Mouse (Mus musculus) lung, postnatal 4 days (tissue): Measurements from ENCODE around the gene Pcgf1.

Experiments used
- DNase-seq, 2 experiments: peaks; one replicate each; pipeline ENCODE4 v3.0.0; 2021

Gene Pcgf1

DNA sequence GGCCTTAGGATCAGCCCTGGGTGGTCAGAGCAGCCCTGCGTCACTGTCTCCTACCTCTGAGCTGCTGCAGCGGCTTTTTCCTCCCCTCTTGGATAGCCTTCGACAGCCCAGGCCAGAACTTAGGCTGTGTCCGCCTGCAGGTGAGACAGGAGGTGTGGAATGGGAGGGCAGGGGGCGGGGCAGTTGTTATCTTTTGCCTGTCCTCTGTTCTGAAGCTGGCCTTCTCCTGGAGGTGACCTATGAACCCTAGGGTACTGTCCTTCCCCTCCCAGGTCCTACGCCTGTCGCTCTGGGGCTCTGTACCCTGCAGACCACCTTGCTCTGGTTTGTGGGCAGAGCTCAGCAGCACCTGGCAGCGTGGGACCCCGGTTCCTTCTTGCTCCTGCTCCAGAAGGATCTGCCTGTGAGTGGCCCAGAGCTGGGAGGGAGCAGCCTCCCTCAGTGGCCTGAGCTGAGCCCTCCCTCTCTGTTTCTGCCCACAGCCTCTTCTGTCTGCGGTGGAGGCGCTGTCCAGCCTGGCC lies 25.5 kb downstream of the Pcgf1 start:
- no peak for DNase-seq

DNA sequence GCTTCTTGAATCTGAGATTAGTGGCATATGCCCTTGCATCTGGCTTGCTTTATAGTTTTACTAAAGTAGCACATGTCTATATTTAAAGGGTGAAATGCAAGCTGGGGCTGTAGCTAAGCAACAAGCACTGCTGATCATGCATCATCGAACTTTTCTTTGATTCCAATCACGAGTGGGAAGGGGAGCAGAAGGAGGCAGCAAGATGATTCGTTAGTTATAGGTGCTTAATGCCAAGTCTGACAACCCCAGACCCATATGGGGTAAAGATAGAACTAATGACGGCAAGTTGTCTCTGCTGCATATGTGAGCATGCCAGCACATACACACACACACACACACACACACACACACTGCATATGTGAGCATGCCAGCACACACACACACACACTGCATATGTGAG lies 26.5 kb downstream of the Pcgf1 start:
- DNase-seq: no peak

DNA sequence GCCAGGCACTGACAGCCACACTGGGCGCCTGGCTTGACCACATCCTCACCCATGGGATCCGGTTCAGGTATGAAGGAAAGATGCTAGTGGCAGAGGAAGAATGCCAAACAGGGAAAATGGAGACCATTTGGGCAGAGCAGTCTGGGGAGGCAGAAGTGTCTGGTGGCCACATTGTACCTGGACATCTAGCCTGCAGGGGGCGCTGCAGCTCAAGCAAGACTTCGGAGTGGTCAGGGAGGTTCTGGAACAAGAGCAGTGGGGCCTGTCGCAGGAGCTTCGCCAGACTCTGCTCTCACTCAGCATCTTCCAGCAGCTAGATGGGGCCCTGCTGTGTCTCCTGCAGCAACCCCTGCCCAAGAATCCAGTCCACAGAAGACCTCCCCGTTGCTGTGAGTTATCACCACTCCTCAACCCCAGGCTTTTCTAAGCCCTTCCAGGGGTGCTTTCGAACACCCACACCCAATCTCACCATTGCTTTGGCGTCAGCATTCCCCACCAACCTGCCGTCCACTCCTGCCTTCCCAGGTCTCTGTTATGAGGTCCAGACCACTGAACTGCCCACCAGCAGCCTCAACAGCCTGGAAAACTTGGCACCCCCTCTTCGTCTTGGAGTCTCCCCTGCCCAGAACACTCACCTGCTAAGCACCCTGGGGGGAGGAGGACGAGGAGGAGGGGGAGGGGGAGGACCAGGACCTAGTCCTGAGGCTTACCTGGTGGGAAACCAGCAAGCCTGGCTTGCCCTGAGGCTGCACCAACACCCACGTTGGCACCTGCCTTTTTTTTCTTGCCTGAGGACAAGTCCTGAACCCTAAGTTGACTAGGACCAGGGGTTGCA lies 30.1 kb downstream of the Pcgf1 start:
- DNase-seq: peak; percentile 79 to 89

DNA sequence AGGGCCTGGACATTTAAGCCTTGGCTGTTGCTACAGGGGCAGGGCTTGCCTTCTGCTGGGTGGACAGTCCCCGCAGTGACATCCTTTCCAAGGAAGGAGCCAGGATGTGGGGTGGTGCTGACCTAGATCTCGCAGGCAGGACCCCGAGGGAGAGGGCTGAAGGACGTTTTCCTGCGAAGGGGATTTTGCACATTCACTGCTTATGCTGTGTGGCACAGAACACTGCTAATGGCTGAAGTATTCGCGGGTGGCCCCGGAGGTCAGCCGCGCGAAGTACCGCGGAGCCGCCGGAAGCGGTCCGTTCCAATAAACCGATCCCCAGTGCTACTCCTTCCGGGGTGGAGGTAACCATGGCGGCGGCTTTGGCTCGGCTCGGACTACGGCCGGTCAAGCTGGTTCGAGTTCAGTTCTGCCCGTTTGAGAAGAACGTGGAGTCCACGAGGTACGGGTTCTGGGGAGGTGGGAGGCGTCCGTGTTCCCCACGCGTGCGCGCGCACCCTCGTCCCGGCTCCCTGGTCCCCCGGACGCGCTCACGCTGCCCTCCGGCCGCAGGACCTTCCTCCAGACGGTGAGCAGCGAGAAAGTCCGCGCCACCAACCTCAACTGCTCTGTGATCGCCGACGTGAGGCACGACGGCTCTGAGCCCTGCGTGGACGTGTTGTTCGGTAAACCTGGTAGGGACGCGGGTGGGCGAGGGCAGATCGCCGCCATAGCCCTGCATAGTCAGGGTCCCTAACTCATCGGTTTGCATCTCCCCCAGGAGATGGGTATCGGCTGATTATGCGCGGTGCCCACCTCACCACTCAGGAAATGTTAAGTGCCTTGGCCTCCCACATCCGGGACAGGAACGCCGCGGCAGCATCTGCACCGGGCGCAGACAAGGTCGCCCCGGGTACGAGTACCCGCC lies 31.3 kb downstream of the Pcgf1 start, which contains the start of gene Mrpl53:
Mrpl53 (plus strand) TSS at position 279 of the 907 bp plus-strand sequence.
- peak; percentile 88 for DNase-seq

DNA sequence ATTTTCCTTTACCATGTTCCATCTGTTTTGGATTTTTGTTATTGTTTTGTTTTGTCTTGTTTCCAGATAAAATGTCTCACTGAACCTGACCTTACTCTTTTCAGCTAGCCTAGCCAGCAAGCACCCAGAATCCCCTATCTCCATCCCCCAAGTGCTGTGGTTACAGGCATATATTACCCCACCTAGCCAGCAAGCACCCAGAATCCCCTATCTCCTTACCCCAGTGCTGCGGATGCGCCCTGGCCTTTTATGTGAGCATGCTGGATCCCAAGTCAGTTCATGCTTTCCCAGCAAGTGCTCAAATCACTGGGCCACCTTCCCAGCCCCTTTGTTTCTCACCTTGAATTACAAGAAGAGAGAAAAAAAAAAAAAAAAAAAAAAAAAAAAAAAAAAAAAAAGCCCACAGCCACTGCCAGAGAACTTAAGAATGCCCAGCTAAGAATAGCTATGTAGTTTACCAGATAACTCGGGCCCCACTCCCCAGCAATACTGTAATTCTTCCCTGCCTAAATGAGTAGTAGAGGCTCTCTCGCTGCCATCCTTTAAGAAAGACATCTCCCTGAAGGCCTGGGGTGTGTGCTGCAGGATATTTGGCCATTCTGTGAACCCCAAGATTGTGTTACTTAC lies 34.0 kb downstream of the Pcgf1 start:
- no peak for DNase-seq

DNA sequence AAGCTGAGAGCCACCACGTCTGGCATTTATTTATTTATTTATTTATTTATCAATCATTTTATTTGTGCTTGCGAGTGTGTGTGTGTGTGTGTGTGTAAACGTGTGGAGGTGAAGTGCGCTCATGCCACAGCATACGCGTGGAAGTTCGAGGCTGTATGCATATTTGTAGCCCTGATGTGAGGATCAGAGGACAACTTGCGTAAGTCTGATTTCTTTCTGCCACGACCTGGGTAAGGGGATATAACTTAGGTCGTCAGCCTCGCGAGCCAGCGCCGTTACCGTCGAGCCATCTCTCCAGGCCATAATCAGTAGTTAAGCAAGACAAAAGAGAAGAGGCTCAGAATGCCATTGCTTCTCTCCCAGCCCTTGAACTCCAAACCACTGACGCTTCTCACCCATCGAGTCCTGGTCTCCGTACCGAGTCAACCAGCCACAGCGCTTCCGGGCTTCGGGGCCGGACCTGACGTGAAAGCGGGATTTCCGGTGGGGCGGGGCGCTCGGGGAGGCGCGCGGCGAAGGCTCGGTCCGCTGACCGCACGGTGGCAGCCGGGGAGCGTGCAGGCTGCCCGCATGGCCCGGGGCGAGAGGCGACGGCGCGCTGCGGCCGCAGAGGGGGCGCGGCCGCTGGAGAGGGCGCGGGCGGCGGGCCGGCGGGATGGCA lies 37.5 kb downstream of the Pcgf1 start, which contains the start of gene Mogs:
Mogs (plus strand) TSS at position 486 of the 661 bp plus-strand sequence.
- peak; percentile 96 to 97 for DNase-seq

DNA sequence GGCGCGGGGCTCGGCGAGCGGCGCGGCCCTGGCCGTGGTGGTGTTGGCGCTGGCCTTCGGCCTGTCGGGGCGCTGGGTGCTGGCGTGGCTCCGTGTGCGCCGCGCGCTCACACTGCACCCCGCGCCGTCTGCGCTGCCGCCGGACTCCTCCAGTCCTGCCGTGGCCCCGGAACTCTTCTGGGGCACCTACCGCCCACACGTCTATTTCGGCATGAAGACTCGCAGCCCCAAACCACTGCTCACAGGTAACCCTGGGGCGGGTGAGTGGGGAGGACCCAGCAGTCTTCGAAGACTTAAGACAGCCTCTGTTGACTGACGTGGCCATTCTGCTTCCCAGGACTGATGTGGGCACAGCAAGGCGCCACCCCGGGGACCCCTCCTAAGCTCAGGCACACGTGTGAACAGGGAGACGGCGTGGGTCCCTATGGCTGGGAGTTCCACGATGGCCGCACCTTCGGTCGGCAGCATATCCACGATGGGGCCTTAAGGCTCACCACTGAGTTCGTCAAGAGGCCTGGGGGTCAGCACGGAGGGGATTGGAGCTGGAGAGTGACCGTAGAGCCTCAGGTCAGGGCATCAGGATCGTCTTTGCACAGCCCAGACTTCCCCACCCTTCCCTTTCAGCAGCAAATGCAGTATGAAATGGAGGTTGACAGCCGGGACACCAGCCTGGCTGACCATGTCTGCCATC lies 38.2 kb downstream of the Pcgf1 start:
- DNase-seq: no peak

DNA sequence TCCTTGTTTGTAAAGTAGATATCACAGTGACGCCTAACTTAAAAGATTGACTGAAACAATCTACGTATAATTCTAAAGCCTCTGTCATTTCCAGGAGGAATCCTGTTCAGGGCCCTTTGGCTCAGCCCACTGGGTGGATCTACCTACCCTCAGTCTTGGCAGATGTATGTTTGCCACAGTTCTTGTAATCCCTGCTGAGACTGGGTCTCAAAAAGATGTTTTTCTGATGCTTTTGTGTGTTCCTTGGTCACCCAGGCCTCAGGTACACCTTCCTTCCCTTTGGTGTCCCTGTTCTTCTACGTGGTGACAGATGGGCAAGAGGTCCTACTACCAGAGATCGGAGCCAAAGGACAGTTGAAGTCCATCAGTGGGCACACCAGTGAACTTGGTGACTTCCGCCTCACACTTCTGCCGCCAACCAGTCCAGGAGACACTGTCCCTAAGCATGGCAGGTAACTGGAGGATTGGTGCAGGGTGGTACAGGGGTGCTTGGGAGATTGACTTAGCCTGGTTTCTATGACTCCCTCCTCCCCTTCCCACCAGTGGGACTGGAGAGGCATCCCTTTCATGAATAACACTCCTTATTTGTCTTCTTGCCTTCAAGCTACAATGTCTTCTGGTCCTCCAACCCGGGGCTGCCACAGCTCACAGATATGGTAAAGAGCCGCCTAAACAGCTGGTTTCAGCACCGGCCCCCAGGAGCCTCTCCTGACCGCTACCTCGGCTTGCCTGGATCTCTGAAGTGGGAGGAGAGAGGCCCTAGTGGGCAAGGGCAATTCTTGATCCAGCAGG lies 38.9 kb downstream of the Pcgf1 start:
- no peak for DNase-seq

DNA sequence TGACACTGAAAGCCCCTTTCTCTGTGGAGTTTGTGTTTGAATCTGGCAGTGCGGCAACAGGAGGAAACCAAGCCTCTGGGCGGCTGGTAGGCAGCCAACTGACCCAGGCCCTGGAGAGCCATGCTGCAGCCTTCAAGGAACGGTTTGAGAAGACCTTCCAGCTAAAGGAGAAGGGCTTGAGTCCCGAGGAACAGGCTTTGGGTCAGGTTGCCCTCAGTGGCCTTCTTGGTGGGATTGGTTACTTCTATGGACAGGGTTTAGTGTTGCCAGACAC lies 39.4 kb downstream of the Pcgf1 start:
- no peak for DNase-seq

DNA sequence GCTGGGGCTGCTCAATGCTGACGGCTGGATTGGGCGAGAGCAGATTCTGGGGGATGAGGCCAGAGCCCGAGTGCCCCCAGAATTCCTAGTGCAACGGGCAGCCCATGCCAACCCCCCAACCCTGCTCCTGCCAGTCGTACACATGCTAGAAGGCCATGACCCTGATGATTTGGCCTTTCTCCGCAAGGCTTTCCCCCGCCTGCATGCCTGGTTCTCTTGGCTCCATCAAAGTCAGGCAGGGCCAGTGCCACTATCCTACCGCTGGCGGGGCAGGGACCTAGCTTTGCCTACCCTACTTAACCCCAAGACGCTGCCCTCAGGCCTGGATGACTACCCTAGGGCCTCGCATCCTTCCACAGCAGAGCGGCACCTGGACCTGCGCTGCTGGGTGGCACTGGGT lies 39.9 kb downstream of the Pcgf1 start:
- no peak for DNase-seq

DNA sequence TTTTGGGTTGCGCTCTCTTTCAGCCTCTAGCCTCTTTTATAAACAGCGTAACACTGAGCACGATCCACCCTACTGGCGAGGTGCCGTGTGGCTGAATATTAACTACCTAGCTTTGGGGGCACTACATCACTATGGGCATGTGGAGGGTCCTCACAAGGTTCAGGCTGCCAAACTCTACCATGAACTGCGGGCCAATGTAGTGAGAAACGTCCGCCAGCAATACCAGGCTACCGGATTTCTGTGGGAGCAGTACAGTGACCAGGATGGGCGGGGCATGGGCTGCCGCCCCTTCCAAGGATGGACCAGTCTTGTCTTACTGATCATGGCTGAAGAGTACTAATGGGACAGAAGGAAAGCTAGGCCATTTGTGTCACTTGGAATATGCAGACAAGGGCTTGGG lies 40.7 kb downstream of the Pcgf1 start:
- DNase-seq: no peak

DNA sequence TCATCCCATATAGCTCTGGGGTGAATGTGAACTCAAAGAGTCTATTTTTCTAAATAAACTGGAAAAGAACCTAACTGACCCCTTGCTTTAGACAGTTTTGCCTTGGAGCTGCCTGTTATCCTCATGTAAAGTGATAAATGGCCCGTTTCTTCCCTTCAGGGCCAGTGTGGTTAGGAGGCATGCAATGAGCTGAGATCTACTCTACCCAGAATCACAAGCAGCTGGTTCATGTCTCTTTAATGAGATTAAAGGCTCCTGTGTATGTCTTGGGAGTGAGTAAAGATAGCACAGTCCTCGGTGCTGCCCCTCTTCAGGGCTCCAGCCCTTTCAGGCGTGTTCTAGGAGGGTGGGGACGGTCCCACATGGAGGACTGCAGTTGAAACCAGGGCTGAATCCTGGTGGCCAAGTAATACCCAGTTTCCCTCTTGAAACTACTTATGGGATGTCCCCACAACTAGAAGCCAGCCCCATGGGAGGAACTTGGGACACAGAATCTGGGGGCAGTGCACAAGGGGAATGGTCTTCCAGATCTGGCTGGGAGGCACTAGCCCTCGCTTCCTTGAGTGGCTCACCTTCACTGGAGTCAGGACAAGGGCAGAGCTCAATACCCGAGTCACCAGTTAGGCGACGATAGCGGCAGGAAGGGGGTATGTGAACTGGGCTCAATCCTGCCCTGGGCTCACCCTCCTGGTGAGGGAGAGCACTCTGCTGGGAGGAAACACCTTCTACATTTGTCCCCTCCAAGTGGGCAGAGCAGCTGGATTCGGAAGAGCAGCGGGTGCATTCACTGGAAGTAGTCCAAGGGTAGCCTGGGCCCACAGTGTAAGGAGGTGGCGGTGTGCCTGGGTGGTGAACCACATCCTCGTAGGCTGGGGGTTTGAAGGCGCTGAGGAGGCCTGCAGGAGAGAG lies 41.4 kb downstream of the Pcgf1 start:
- DNase-seq: no peak

DNA sequence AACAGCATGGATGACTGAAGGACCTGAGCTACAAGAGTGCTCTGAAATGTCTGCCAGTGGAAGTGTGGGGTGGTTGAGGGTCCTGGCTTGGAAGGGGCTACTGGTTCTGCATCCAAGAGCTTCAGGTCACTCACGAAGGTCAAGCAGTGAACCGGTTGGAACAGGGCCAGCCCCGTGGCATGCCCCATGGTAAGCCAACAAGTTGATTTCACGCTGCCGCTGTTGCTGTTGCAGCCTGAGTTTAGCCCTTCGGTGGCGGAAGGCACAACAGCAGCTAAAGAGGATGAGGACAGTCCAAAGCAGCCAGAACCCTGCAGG lies 42.0 kb downstream of the Pcgf1 start:
- DNase-seq: peak in 1 of 2 experiments; percentile 34

DNA sequence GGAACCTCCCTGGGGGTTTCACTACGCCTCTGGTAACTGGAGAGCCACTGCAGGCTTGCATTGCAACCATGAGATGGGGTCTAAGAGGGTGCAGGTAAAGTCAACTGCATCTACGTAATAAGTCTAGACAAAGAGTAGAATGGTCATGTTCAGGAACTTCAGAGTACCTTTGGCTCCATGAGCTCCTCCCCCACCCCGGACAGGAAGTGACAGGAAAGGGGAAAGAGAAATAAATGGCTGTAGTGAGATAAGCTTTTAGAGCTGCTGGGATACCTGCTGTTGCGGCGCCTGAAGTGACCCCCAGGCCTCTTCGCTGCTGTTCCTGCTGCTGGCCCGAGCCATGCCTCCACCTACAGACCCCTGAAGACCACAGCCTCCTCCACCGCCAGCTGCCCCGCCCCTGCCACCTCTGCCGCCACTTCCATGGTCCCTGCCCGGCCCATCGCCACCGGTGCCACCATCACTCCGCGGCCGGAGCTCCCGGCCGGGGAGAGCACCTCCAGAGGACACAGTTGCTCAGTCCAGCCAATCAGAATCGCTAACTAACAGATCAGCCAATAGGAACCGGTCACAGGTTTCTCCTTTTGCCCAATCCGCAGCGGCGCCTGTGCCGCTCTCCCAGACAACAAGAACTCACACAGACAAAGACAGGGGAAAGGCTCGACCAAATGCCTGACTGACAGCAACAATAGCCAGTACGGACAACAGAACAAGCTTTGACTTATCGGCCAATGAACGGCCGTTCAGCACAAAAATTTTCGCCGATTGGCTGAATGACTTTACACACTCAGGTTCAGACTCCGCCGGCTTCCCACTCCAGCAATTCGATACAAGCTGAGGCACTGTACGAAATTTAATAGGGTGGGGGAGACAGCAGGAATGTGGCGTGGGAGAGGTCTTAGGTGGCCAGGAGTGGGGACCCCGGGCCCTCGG lies 43.5 kb downstream of the Pcgf1 start, which contains the start of gene Wbp1:
Wbp1 (minus strand) TSS at position 630 of the 933 bp plus-strand sequence.
- DNase-seq: peak; percentile 95 to 98

DNA sequence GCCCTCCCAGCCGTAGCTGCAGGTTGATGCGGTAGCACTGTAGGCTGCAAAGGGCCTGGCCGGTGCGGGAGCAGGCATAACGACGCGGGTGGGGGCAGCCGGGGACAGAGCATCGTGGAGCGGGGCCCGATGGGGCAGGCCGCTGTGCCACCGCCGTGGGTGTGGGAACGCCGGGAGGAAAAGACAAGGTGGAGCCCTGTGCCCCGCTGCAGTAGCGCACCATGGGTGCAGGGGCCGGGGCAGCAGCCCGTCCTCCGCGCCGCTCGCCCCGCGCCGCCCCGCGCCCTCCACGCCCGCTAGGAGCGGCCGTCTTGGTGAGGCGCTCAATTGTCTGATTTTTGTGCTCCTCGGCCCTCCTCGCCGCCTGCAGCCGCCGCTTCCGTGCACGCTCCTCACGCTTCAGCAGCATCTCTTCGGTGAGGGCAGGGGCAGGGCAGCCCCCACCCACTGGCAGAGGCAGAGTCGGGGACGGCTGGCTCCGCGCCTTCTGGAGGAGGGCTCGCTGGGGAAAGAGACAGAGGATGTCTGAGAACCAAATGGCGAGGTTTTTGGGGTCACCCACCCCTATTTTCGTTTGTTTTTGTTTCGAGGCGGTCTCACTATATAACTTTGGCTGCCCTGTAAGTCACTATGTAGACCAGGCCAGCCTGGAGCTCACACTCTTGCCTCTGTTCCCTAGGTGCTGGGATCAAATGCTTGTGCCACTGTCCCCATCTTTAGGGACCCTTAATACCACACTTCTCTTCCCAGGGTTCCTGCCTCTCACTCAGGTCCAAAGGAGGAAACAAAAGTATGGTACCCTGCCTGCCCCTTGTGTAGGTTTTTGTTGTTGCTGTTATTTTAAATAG lies 44.4 kb downstream of the Pcgf1 start:
- no peak for DNase-seq

DNA sequence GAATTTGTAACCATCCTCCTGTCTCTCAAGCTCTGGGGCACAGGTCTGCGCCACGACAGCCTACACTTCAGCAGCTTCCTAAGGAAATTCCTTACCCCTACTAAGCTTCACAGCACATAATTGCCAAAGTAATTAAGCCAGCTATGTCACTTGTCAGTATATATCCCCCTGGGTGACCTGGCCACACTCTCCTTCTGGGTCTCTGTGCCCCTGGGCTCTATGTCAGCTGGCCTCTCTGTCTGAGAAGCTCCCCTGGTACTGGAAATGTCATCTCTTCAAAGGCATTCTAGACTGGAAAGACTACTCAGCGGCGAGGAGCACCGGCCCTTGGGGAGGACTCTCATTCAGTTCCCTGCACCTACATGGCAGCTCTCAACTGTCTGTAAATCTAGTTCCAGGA lies 45.3 kb downstream of the Pcgf1 start:
- DNase-seq: no peak

DNA sequence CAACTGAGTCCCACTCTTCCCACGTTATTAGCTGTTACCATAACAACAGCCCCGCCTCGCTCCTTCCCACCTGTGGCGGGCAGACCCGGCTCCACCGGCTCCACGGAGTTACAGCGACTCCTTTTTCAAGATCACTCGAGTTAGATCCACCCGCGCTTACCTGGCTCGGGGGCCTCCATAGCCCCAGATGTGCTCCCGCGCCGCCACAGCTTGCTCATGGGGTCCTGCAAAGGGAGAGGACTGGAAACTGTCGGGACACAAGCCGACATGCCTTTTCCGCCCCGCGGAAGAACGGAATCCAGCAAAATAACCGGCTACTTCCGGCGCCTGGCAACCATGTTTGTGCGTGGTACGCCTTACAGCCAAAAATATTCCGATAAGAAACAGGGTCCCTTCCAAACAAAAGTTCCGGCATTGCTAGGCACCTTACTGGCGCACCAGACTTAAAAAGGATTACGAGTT lies 47.2 kb downstream of the Pcgf1 start:
- DNase-seq: peak; percentile 95 to 96

DNA sequence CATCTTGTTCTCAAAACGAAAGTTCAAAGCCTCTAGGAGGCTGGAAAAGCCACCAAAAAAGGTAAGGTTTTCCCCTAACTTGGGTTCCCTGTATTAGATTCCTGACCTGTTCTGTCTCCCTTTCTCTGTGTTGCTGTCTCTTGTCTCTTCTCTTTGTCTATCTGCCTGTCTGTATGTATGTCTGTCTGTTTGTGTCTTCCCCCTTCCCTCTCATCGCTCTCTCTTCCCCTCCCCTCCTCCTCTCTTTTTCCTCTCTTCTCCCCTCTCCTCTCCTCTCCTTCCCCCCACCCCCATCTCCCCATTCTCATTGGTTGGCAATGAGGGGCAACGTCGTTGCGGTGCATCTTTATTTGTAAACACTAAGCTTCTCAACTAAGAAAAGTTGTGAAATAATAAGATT lies 47.7 kb downstream of the Pcgf1 start, which contains the start of gene Ino80b:
Ino80b (minus strand) TSS at position 101 of the 400 bp plus-strand sequence.
- no peak for DNase-seq
